Mouse (Mus musculus) embryonic fibroblast, embryonic 13.5 days (primary cell): ENCODE measurements around the gene Aldh3b2.
"Not testable (repeated sequence)": the region's sequence is repeated elsewhere in the genome, so short reads cannot be mapped to it uniquely, and the experiment has no call there.

Source experiments
- CTCF ChIP-seq: IDR thresholded peaks from 2 replicates; pipeline ENCODE4 v1.5.1; 2011; ENCODE audit warnings: mild to moderate bottlenecking, control low read depth, low read length, moderate library complexity, borderline replicate concordance; ENCODE audit not compliant: insufficient read depth
- POLR2A ChIP-seq: IDR thresholded peaks from 2 replicates; pipeline ENCODE4 v1.6.1; 2011; ENCODE audit warnings: low read depth, mild to moderate bottlenecking, control low read depth, low read length, moderate library complexity

- TF ChIP-seq POLR2A, CTCF: not testable (repeated sequence)
These were observed 10.3 kb upstream of the Aldh3b2 start for GRCm38 (mm10) chr19:3961805-3962204.
